Mouse (Mus musculus): ENCODE measurements at regions not wholly inside any gene's neighbourhood (a gene's known extent, or its start where the extent isn't known, plus 50 kb on each side); places are given as distances from the start of the nearest gene placed in this dataset.

- no peak for DNase-seq
These were observed 75.5 kb upstream of the Msx2 start for GRCm38 (mm10) chr13:53548396-53548795.

DNA sequence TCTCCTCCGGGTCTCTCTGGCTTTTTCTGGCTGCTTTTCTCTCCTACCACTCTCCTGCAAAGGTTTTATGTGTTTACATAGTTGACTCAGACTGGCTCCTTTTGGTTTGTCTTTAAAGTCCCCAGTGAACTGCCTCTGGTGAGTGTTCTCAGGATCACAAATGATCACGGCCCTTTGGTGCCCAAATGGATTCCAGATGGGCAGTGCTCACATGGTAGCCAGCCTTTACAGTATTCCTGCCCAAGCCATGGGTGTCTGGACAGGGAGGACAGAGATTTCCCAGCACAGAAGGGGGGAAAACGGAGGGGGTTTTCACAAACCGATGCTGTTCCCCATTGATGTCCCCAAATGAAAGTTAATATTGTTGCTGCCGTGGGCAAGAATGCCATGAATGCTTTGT, 70.4 kb upstream of the Msx2 start:
- DNase-seq = no peak

DNA sequence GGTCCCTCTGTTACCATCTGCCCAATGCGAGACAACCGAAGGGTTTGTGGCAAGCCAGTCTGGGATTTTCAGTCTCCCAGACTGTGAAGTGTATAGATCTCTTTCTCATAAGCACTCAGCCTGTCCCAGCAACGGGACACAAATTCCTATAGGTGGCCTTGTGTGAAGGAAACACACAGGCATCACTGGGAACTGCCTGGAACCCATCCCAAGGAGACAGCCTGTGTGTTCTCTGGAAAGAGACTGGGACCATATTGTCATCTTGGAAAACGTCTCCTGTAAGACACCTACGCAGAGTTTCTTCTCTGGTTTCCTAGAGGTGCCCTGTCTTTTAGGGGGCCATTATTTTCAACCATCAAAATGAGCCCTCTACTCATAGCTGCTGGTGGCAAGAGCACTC, 66.9 kb upstream of the Msx2 start:
- peak; percentile 6 for DNase-seq

- no peak for DNase-seq
These were observed 65.1 kb upstream of the Msx2 start for GRCm38 (mm10) chr13:53537937-53538336.

DNA sequence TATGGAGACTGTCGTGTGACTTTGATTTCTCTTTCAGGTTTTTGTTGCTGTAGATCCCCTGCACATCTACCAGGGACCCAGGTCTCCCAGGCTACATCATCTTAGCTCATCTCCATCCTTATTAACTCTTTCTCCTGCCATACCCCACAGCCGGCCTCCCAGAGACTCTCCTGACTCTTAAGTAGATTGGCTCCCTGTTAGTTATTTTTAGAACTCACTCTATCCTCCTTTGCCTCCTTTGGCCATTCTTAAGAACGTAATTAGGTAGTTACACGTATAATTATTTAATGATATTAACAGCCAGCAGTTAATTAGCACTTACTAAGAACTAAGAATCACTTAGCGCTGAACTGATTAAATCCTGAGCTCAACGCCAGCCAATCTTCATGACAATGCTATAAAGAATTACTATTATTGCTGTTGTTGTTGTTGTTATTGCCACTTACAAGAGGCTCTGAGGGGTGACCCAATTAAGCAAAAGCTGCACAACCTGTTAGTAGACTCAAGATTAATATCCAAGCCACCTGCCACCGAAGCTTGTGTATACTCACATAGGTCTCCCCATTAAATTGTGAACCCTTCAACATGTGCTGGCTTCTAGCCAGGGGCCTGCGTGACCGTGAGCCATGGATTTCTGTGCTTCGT, 63.0 kb upstream of the Msx2 start:
- no peak for DNase-seq

DNA sequence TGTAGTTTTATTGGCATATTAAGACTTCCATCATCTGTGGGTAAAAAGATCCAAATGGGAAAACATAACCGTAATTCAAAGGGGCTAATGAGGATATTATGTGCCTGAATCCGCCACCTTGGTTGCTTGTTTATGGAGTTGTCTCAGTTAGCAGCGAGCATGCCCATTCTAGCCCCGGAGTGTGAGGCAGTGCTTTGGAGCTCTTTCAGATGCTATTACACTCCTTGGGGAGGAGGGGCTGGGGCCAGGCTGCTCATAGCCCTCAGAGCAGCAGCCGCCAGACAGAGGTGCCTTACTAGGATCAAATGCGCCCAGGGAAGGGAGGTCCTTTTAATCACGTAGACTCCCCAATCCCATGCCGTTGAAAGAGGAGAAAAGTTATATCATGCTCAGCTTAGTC, 60.9 kb upstream of the Msx2 start:
- no peak for DNase-seq

DNA sequence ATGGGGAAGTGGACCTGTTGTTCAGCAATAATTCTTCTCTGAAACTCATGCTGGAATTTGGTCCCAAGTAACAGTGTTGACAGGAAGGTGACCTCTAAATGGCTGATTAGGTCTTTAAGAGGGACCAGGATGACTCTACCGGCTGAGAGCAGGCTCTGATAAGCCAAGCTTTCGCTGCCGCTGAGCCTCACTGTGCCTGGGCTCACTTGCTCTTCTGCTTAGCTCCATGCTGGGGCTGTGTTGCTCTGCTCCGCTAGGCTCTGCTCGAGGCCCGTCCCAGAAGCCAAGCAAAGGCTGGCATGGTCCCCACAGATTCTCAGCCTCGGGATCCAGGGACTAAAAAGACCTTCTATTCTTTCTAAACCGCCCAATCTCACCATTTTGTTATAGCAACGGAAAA, 54.0 kb upstream of the Msx2 start:
- no peak for DNase-seq

GRCm38 (mm10) chr13:53522807-53523206, 49.9 kb upstream of the Msx2 start:
- no peak for DNase-seq

Measured in layer of hippocampus, adult 9-11 months (tissue).